Mouse (Mus musculus): ENCODE data around the gene Zwilch. TPM values are rescaled to one million over a fixed set of nuclear protein-coding genes. Genes with fewer than 3 reads are reported as not detected.
A peak's percentile ranks its signal among the peaks of the same experiment; 100 is the strongest.
"Not testable (repeated sequence)": the region's sequence is repeated elsewhere in the genome, so short reads cannot be mapped to it uniquely, and the experiment has no call there.

Zwilch gene
- polyA plus RNA-seq, 1 experiment from 2014 or later = 10.8 TPM

DNA sequence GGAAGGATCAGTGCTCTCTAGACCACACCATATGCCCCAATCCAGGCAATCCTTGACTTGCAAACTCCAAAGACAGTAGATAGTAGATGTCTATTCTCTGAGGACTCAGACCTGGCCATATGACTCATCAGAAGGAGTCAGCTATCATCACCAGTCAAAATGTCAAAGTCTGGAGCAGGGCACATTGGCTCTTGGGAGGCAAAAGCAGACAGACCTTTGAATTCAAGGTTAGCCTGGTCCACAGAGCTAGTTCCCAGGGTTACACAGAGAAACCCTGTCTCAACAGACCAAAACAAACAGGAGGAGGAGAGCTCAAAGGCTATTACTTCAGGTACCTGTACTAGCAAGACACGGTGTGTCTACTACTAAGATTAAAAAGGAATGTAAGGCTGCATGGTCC, 21.0 kb upstream of the Zwilch start:
- H3K27me3 ChIP-seq (replicated peaks; ENCODE audit: control insufficient read depth, insufficient read depth, low read length) = no peaks in the 10 kb centered on the region
- WGBS = 100% methylated on average over 1 of the region's 1 CpGs
- no peak overlapping the region for H3K4me3 ChIP-seq (replicated peaks; ENCODE audit: low read length)
- no peaks in the 10 kb centered on the region for H3K4me1 ChIP-seq (replicated peaks; ENCODE audit: control insufficient read depth, insufficient read depth, low read length)
- no peak overlapping the region for H3K4me2 ChIP-seq (ENCODE audit: low read length)
- H3K9ac ChIP-seq (replicated peaks; ENCODE audit: low read depth, low read length) = no peak overlapping the region
- no peak for ATAC-seq
- no peaks in the 10 kb centered on the region for H3K9me3 ChIP-seq (ENCODE audit: control insufficient read depth, low read length)
- no peak overlapping the region for H3K27ac ChIP-seq (ENCODE audit: low read length)
- H3K36me3 ChIP-seq (ENCODE audit: control insufficient read depth, insufficient read depth) = no peaks in the 10 kb centered on the region

- Histone ChIP-seq H3K27ac (ENCODE audit: low read length) (no peak overlapping the region), H3K27me3 (replicated peaks; ENCODE audit: control insufficient read depth, insufficient read depth, low read length) (no peaks in the 10 kb centered on the region), H3K4me3 (replicated peaks; ENCODE audit: low read length) (no peak overlapping the region), H3K4me2 (ENCODE audit: low read length) (no peak overlapping the region), H3K4me1 (replicated peaks; ENCODE audit: control insufficient read depth, insufficient read depth, low read length) (peaks cover 8% of the 10 kb centered on the region), H3K9me3 (ENCODE audit: control insufficient read depth, low read length) (no peaks in the 10 kb centered on the region), H3K36me3 (ENCODE audit: control insufficient read depth, insufficient read depth) (peaks cover 12% of the 10 kb centered on the region), H3K9ac (replicated peaks; ENCODE audit: low read depth, low read length) (no peak overlapping the region)
- no peak for ATAC-seq
- WGBS = 92% methylated on average over 5 of the region's 5 CpGs
These were observed 11.4 kb upstream of the Zwilch start for GRCm38 (mm10) chr9:64184166-64184840.

GRCm38 (mm10) chr9:64183295-64183694, 10.4 kb upstream of the Zwilch start:
- WGBS = 92% methylated on average over 5 of the region's 5 CpGs

DNA sequence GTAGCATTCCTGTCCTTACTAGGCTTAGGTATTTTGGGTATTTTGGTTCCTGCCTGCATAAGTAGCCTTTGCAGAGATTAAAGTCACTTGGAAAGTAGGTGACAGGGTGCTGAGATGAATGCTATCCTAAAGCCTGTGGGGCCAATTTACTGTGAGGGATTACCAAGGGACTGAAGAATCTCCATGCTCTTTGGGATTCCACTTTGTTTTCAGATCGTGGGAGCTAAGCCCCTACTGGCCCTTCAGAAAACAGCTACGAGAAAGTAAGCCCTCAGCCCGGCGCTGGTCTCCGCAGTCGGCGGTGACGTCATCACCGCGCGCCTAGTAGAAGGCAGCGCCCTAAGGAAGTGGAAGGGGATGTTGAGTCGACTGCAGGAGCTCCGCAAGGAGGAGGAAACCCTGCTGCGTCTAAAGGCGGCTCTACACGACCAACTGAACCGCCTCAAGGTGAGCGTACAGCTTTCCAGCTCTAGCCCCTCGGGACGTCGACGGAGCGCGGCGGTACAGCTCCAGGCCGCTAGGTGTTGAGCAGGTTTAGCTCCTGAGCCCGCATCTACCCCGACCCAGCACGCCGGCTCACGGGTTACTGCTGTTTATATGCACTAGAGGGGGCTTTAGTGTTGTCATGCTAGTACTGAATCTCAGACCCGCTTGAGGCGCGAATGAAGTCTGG, 6.2 kb upstream of the Zwilch start, which contains the start of gene Snapc5:
Gene Snapc5, plus strand, starts transcription at position 301 of the 673 bp plus-strand sequence.
- peak within 1 kb of the TSS; percentile 69 for H3K9ac ChIP-seq (replicated peaks; ENCODE audit: low read depth, low read length)
- H3K27me3 ChIP-seq (replicated peaks; ENCODE audit: control insufficient read depth, insufficient read depth, low read length) = no peaks in the 10 kb centered on the region
- H3K4me2 ChIP-seq (ENCODE audit: low read length) = peak within 1 kb of the TSS; percentile 52
- WGBS = under 1% methylated on average over 35 of the region's 35 CpGs
- peak within 1 kb of the TSS; percentile 67 for H3K4me3 ChIP-seq (replicated peaks; ENCODE audit: low read length)
- no peaks in the 10 kb centered on the region for H3K9me3 ChIP-seq (ENCODE audit: control insufficient read depth, low read length)
- ATAC-seq = peak; percentile 95
- peaks cover 23% of the 10 kb centered on the region for H3K4me1 ChIP-seq (replicated peaks; ENCODE audit: control insufficient read depth, insufficient read depth, low read length)
- H3K36me3 ChIP-seq (ENCODE audit: control insufficient read depth, insufficient read depth) = peaks cover 34% of the 10 kb centered on the region
- peak within 1 kb of the TSS; percentile 85 for H3K27ac ChIP-seq (ENCODE audit: low read length)

More at GRCm38 (mm10) chr9:64183295-64183694, 10.4 kb upstream of the Zwilch start:
- not testable (repeated sequence) for H3K27ac ChIP-seq (ENCODE audit: low read length); H3K9me3 ChIP-seq (ENCODE audit: control insufficient read depth, low read length); H3K27me3 ChIP-seq (replicated peaks; ENCODE audit: control insufficient read depth, insufficient read depth, low read length); H3K4me2 ChIP-seq (ENCODE audit: low read length); H3K4me3 ChIP-seq (replicated peaks; ENCODE audit: low read length); H3K9ac ChIP-seq (replicated peaks; ENCODE audit: low read depth, low read length); ATAC-seq
- Histone ChIP-seq H3K4me1 (replicated peaks; ENCODE audit: control insufficient read depth, insufficient read depth, low read length) (peaks cover 12% of the 10 kb centered on the region), H3K36me3 (ENCODE audit: control insufficient read depth, insufficient read depth) (peaks cover 13% of the 10 kb centered on the region)

- peak overlapping the region; percentile 52 for H3K4me2 ChIP-seq (ENCODE audit: low read length)
- peak overlapping the region; percentile 67 for H3K4me3 ChIP-seq (replicated peaks; ENCODE audit: low read length)
- peaks cover 34% of the 10 kb centered on the region for H3K36me3 ChIP-seq (ENCODE audit: control insufficient read depth, insufficient read depth)
- H3K9me3 ChIP-seq (ENCODE audit: control insufficient read depth, low read length) = no peaks in the 10 kb centered on the region
- 48% methylated on average over 3 of the region's 3 CpGs for WGBS
- H3K27ac ChIP-seq (ENCODE audit: low read length) = peak overlapping the region; percentile 85
- 0 out of 2 replicates have a peak, but pooled peaks have one; percentile 42 for ATAC-seq
- no peaks in the 10 kb centered on the region for H3K27me3 ChIP-seq (replicated peaks; ENCODE audit: control insufficient read depth, insufficient read depth, low read length)
- H3K9ac ChIP-seq (replicated peaks; ENCODE audit: low read depth, low read length) = no peak overlapping the region
- peaks cover 26% of the 10 kb centered on the region for H3K4me1 ChIP-seq (replicated peaks; ENCODE audit: control insufficient read depth, insufficient read depth, low read length)
These were observed 5.7 kb upstream of the Zwilch start for GRCm38 (mm10) chr9:64178610-64178973.

DNA sequence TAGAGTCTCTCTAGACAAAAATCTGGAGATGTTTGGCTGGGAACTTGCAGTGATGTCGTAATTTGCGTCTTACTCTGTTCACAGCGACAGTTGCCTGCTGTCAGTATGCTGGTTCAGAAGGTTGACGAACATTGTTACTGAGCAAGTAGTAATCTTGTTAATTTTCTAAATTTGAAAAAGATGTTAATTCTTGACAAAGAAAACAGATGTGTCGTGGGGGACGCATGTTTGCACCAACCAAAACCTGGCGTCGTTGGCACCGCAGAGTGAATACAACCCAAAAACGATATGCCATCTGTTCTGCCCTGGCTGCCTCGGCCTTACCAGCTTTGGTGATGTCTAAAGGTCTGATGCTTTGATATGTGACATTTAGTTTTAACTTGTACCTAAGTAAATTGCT, 2.5 kb upstream of the Zwilch start:
- Histone ChIP-seq H3K9me3 (ENCODE audit: control insufficient read depth, low read length) (no peaks in the 10 kb centered on the region), H3K9ac (replicated peaks; ENCODE audit: low read depth, low read length) (no peak overlapping the region), H3K4me1 (replicated peaks; ENCODE audit: control insufficient read depth, insufficient read depth, low read length) (peaks cover 31% of the 10 kb centered on the region), H3K27ac (ENCODE audit: low read length) (no peak overlapping the region), H3K4me2 (ENCODE audit: low read length) (no peak overlapping the region), H3K36me3 (ENCODE audit: control insufficient read depth, insufficient read depth) (peaks cover 26% of the 10 kb centered on the region), H3K4me3 (replicated peaks; ENCODE audit: low read length) (no peak overlapping the region), H3K27me3 (replicated peaks; ENCODE audit: control insufficient read depth, insufficient read depth, low read length) (no peaks in the 10 kb centered on the region)
- no peak for ATAC-seq
- 57% methylated on average over 11 of the region's 11 CpGs for WGBS

DNA sequence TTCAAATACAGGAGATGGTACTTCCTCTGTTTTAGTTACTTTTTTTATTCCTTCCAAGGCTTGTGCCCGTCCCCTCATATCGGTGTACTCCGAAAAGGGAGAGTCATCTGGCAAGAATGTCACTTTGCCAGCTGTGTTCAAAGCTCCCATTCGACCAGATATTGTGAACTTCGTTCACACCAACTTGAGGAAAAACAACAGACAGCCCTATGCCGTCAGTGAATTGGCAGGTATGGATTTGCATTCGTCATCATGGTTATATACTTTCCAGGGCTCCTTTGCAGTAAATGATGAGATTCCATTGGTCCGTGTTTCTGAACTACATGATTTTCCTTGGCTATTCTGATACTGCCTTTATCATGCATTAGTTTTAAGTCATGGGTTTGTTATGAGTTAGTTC, 1.9 kb upstream of the Zwilch start:
- H3K9me3 ChIP-seq (ENCODE audit: control insufficient read depth, low read length) = no peaks in the 10 kb centered on the region
- peak overlapping the region; percentile 30 for H3K4me2 ChIP-seq (ENCODE audit: low read length)
- peaks cover 26% of the 10 kb centered on the region for H3K4me1 ChIP-seq (replicated peaks; ENCODE audit: control insufficient read depth, insufficient read depth, low read length)
- no peak overlapping the region for H3K9ac ChIP-seq (replicated peaks; ENCODE audit: low read depth, low read length)
- peaks cover 26% of the 10 kb centered on the region for H3K36me3 ChIP-seq (ENCODE audit: control insufficient read depth, insufficient read depth)
- no peak overlapping the region for H3K4me3 ChIP-seq (replicated peaks; ENCODE audit: low read length)
- H3K27me3 ChIP-seq (replicated peaks; ENCODE audit: control insufficient read depth, insufficient read depth, low read length) = no peaks in the 10 kb centered on the region
- 70% methylated on average over 8 of the region's 8 CpGs for WGBS
- no peak overlapping the region for H3K27ac ChIP-seq (ENCODE audit: low read length)
- ATAC-seq = no peak

GRCm38 (mm10) chr9:64174341-64174740, 1.4 kb upstream of the Zwilch start:
- H3K27ac ChIP-seq (ENCODE audit: low read length) = no peak overlapping the region
- H3K4me3 ChIP-seq (replicated peaks; ENCODE audit: low read length) = peak overlapping the region; percentile 93
- no peaks in the 10 kb centered on the region for H3K27me3 ChIP-seq (replicated peaks; ENCODE audit: control insufficient read depth, insufficient read depth, low read length)
- H3K36me3 ChIP-seq (ENCODE audit: control insufficient read depth, insufficient read depth) = peaks cover 26% of the 10 kb centered on the region
- H3K9ac ChIP-seq (replicated peaks; ENCODE audit: low read depth, low read length) = peak overlapping the region; percentile 82; the same call in 1 of the 2 replicates
- H3K4me2 ChIP-seq (ENCODE audit: low read length) = peak overlapping the region; percentile 98
- no peak for ATAC-seq
- peaks cover 23% of the 10 kb centered on the region for H3K4me1 ChIP-seq (replicated peaks; ENCODE audit: control insufficient read depth, insufficient read depth, low read length)
- no peaks in the 10 kb centered on the region for H3K9me3 ChIP-seq (ENCODE audit: control insufficient read depth, low read length)

DNA sequence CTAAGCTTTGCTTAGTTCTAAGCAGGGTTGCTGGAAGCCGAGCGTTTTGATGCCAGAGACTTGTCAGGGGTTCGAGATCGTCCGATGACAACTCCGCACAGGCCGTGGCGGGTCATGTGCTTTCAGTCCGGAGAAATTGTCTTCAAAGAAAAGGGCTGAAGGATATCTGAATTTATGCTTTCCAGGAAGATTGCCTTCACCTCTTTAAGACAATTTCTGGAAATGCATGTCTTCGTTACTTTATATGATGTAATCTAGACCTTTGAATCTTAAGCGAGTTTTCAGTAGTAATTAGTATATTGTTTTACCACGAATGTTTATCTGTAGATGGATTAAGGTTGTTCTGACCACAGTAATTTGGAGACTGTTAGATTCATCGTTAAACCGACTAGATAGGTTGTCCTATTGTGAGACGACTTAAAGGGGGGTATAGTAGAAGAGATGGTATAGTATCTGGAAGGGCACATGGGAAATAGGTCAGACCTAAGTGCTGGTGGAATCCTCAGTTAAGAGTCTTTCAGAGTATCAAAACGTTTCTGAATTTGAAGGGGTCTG, 839 bp upstream of the Zwilch start:
- peaks cover 21% of the 10 kb centered on the region for H3K4me1 ChIP-seq (replicated peaks; ENCODE audit: control insufficient read depth, insufficient read depth, low read length)
- peaks cover 26% of the 10 kb centered on the region for H3K36me3 ChIP-seq (ENCODE audit: control insufficient read depth, insufficient read depth)
- H3K4me2 ChIP-seq (ENCODE audit: low read length) = peak overlapping the region; percentile 98
- no peaks in the 10 kb centered on the region for H3K27me3 ChIP-seq (replicated peaks; ENCODE audit: control insufficient read depth, insufficient read depth, low read length)
- no peaks in the 10 kb centered on the region for H3K9me3 ChIP-seq (ENCODE audit: control insufficient read depth, low read length)
- peak overlapping the region; percentile 82 for H3K9ac ChIP-seq (replicated peaks; ENCODE audit: low read depth, low read length)
- WGBS = under 1% methylated on average over 16 of the region's 16 CpGs
- ATAC-seq = no peak
- H3K4me3 ChIP-seq (replicated peaks; ENCODE audit: low read length) = peak overlapping the region; percentile 93
- peak overlapping the region; percentile 72 for H3K27ac ChIP-seq (ENCODE audit: low read length)

All from forebrain, embryonic 16.5 days (tissue).